Mouse (Mus musculus) cortical plate, adult 2 months (tissue): ENCODE results near the gene Pigg.

Experiments used
- CTCF ChIP-seq: fragments of 200-500 bp; IDR thresholded peaks from 2 replicates; pipeline ENCODE4 v1.5.1; 2011; ENCODE audit warnings: mild to moderate bottlenecking, control low read depth, low read length; ENCODE audit not compliant: insufficient read depth; ENCODE audit errors: extremely low read depth
- POLR2A ChIP-seq: fragments of 200-500 bp; IDR thresholded peaks from 2 replicates; pipeline ENCODE4 v1.6.1; 2011; ENCODE audit warnings: mild to moderate bottlenecking, low read length, control low read depth; ENCODE audit not compliant: insufficient read depth; ENCODE audit errors: extremely low read depth

DNA sequence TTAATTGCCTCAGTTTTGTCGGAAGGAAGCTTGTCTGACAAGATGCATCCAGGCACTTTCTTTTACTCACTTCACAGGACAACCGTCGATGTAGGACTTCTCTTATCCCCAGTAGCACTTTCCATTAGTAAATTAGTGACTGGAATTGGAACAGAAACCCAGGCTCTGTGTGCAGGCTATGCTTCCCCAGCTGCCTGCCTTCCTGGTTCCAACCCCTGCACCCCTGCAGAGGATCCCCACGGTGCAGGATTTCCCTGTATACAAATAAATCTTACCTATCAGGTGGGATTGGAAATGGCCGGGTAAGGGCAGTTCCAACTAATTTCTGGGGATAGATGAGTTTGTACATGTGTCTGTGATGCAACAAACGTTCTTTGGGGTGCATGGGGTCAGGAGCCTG is 57.6 kb downstream of the Pigg start:
- TF ChIP-seq POLR2A (no peak), CTCF (no peak)
